Mouse (Mus musculus) lung, adult 2 months (tissue): ENCODE data around the gene Tkfc. TPM values are rescaled to one million over a fixed set of nuclear protein-coding genes. Genes with fewer than 3 reads are reported as not detected.

Experiments
- DNase-seq: peaks from one replicate; pipeline ENCODE4 v3.0.0; 2022
- H3K4me1 ChIP-seq: fragments of 200-500 bp; 2 replicates; pipeline ENCODE4 v1.6.1; 2011; ENCODE audit warnings: low read length; ENCODE audit not compliant: control insufficient read depth, insufficient read depth
- H3K4me3 ChIP-seq: fragments of 200-500 bp; replicated peaks from 2 replicates; pipeline ENCODE3; 2011; ENCODE audit warnings: low read depth, mild to moderate bottlenecking, control low read depth, low read length; ENCODE audit errors: extremely low read depth
- CTCF ChIP-seq: fragments of 200-500 bp; IDR thresholded peaks from 2 replicates; pipeline ENCODE4 v1.5.1; 2011; ENCODE audit warnings: mild to moderate bottlenecking, low read length, control low read depth; ENCODE audit not compliant: insufficient read depth
- POLR2A ChIP-seq: fragments of 200-500 bp; IDR thresholded peaks from 2 replicates; pipeline ENCODE4 v1.6.1; 2011; ENCODE audit warnings: low read depth, mild to moderate bottlenecking, control low read depth, low read length, borderline replicate concordance; ENCODE audit errors: extremely low read depth
- WGBS: fragments of 180-500 bp; shearing (Covaris S2); methylation state at CpG from one replicate; pipeline ENCODE4 v1.1.7; 2018; 5-methylcytosine and 5-hydroxymethylcytosine counted together
- polyA plus RNA-seq: library from polyadenylated mRNA; depleted of rRNA; stranded (reverse); fragments of >200 nt; gene quantifications from 2 replicates; pipeline ENCODE4 v1.2.3, GENCODE M21; 2012; rRNA removed

Gene Tkfc
- 8.0 and 9.8 TPM in 2 replicates for polyA plus RNA-seq

DNA sequence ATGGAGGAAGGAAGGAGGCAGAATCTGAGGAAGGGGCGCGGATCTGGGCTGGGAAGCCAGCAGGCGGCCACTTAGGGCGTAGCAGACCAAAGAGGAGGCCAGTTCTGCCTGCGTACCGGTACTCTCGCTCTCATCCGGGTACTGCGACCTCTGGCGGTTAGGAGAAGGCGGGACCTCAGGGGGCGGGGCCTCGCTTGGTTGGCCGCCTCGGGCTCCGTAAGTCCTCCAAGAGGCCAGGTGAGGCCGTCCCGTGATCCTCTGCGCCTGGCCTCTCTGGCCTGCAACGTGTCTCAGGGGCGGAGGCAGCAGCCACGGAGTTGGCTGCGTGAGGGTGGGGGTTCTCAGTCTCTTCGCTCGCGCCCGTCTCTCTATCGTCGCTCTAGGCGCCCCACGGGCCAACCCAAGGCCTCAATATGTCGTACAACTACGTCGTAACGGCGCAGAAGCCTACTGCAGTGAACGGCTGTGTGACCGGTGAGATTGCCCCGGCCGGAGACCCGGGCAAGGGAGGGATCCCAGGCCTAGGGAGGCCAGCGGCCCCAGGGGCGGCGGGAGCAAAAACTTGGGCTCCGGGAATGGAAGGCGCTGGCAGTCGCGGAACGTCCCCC, at the start of gene Tkfc, which contains the start of gene Ddb1:
TSS of gene Tkfc (minus strand) at position 362 of the 608 bp plus-strand sequence.
TSS of gene Ddb1 (plus strand) at position 35 of the 608 bp plus-strand sequence.
- under 1% methylated on average over 49 of the region's 49 CpGs for WGBS
- peak; percentile 99 for DNase-seq
- peak within 1 kb of the TSS; percentile 95 for H3K4me3 ChIP-seq
- peaks cover 10% of the 10 kb centered on the region for H3K4me1 ChIP-seq
- TF ChIP-seq POLR2A, result peak; percentile 92
- TF ChIP-seq CTCF, result 0 out of 2 replicates have a peak, but pooled peaks have one; percentile 18

- H3K4me1 ChIP-seq, result no peaks in the 10 kb centered on the region
- H3K4me3 ChIP-seq, result no peak overlapping the region
- no peak for DNase-seq
- WGBS, result 63% methylated on average over 8 of the region's 8 CpGs
- TF ChIP-seq CTCF (no peak), POLR2A (no peak)
Observed at GRCm38 (mm10) chr19:10648156-10648555, 42.7 kb upstream of the Tkfc start.

DNA sequence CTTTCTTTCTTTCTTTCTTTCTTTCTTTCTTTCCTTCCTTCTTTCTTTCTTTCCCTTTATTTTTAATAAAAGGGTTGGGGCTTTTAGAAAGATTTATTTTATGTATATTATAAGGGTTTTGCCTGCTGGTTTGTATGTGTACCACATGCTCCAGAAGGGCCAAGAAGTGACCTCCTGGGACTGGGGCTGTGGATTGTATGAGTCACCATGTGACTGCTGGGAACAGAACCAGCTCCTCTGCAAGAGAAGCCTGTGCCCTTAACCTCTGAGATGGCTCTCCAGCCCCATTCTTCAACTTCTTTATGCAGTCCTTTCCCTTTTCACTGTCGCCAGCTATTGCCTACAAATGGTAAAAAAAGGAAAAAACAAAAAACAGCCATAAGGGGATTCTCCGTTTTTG, 40.2 kb upstream of the Tkfc start:
- Histone ChIP-seq H3K4me3 (no peak overlapping the region), H3K4me1 (no peaks in the 10 kb centered on the region)
- no peak for TF ChIP-seq POLR2A
- TF ChIP-seq CTCF, result no peak
- 73% methylated on average over 2 of the region's 2 CpGs for WGBS
- DNase-seq, result no peak

DNA sequence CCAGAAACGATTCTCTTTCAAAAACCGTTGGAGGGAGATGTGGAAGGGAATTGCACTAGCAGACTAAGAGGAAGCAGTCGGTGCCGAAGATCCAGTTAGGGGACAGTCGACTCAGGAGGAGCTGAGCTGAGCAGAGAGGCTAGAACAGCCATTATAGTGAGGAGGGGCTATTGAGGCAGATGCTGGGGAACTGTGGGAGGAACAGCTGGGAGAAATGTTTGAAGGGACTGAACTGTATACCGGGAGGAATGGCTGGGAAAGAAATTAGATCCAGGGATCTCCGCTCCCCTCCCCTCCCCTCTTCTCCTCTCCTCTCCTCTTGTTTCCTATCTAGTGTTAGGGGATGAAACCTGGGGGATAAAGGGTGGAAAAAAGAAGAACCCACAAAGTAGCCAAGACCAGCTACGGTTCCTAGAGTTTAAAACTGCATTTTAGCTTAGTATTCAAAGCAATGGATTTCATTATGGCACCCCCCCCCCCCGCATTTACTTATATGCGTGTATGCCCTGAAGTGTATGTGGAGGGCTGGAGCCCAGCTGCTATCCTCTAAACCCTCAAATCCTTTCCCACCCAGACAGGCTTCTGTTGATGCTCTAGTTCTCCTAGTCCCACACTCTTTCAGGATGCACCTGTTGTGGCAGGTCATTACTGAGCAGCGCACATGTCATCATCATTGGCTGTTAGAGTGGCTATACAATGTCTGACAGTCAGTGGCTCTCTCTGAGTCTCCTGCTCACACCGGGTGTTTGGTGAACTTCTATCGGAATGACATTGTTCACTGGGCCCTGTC, 35.3 kb upstream of the Tkfc start:
- TF ChIP-seq POLR2A (no peak), CTCF (no peak)
- no peak overlapping the region for H3K4me3 ChIP-seq
- H3K4me1 ChIP-seq, result no peaks in the 10 kb centered on the region
- WGBS, result 47% methylated on average over 13 of the region's 13 CpGs
- no peak for DNase-seq

- no peak for TF ChIP-seq POLR2A
- TF ChIP-seq CTCF, result no peak
- DNase-seq, result no peak
- H3K4me1 ChIP-seq, result no peaks in the 10 kb centered on the region
- WGBS, result 10% methylated on average over 5 of the region's 5 CpGs
- H3K4me3 ChIP-seq, result no peak overlapping the region
Observed at GRCm38 (mm10) chr19:10640080-10640479, 34.6 kb upstream of the Tkfc start.

DNA sequence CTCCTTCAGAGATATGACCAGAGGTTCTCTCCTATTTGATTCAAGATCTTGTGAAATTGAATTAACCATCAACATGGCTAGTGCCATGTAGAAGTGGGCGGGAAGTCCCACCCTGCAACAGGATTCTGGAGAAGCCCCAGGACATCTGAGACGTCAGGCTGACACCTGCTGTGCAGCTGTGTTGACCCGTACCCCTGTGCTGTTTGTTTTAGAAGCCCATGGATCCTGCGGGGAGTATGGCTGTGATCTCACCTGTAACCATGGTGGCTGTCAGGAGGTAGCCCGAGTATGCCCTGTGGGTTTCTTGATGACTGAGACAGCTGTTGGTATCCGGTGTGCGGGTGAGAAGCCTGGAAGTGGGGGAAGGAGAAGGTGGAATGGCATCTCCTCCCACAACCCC, 32.4 kb upstream of the Tkfc start:
- TF ChIP-seq CTCF (no peak), POLR2A (no peak)
- Histone ChIP-seq H3K4me1 (peaks cover 5% of the 10 kb centered on the region), H3K4me3 (no peak overlapping the region)
- DNase-seq, result no peak
- WGBS, result 55% methylated on average over 7 of the region's 7 CpGs

DNA sequence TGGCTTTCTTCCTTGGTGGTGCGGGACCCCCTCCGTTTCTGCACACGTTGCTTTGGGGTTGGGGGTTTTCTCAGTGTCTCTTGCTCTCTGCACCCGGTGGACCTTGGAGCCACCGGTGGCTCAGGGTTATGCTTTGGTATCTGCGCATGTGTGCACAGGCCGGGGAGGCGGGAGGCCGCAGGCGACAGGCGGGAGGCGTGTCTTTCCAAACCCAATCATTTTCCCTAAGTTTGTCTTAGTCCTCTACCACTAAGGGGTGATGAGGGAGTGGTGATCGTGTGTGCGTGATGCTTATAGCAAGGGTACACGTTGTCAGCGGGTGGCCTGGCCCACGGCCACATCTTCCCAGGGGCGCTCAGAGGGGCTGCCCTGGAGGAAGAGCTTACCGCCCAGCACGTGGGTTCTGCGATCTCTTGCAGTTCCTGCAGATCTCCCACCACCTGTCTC, 29.4 kb upstream of the Tkfc start:
- WGBS, result 7% methylated on average over 21 of the region's 21 CpGs
- no peak for DNase-seq
- H3K4me1 ChIP-seq, result peaks cover 5% of the 10 kb centered on the region
- peak overlapping the region; percentile 38 for H3K4me3 ChIP-seq
- TF ChIP-seq POLR2A, result no peak
- no peak for TF ChIP-seq CTCF

GRCm38 (mm10) chr19:10634106-10634871, 28.8 kb upstream of the Tkfc start, which contains the start of gene Vwce:
Gene Vwce, plus strand, starts transcription at chr19:10634213.
- peak; percentile 21 for DNase-seq
- TF ChIP-seq POLR2A (no peak), CTCF (no peak)
- 3% methylated on average over 32 of the region's 32 CpGs for WGBS
- peaks cover 5% of the 10 kb centered on the region for H3K4me1 ChIP-seq
- peak within 1 kb of the TSS; percentile 38 for H3K4me3 ChIP-seq

DNA sequence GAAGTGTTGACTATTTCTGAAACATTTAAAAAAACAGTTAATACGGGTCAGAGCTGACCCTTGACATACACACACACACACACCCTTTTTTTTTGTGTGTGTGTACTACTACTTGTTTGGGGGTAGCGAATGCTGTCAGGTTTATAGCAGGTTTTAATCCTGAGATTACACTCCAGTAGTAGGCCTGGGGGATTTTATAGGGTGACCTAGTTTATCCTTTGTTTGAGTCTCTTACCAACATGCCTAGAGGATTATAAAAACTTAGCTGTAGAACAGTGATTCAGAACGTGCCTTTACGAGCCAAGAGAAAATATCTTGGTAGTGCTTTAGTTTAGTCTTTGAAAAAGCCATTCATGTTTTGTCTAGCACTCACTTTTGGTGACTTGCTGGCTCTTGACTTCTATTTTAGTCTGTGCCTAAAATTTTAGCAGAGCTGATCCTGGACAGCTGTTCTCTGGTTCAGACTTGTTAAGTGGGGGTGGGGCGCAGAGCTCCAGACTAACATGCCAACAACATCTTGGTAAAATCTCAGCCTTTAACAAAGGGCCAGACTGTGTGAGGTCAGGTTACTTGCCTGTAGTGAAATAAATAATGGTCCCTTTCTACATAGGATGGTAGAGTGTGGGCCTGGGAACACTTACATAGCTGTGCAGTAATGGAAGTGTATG, 3.3 kb upstream of the Tkfc start:
- DNase-seq, result no peak
- TF ChIP-seq CTCF, result no peak
- TF ChIP-seq POLR2A, result no peak
- H3K4me3 ChIP-seq, result no peak overlapping the region
- peaks cover 2% of the 10 kb centered on the region for H3K4me1 ChIP-seq
- WGBS, result 66% methylated on average over 5 of the region's 5 CpGs
